ENCODE assay signal across 7 mouse cellular contexts in the genomic region with DNA sequence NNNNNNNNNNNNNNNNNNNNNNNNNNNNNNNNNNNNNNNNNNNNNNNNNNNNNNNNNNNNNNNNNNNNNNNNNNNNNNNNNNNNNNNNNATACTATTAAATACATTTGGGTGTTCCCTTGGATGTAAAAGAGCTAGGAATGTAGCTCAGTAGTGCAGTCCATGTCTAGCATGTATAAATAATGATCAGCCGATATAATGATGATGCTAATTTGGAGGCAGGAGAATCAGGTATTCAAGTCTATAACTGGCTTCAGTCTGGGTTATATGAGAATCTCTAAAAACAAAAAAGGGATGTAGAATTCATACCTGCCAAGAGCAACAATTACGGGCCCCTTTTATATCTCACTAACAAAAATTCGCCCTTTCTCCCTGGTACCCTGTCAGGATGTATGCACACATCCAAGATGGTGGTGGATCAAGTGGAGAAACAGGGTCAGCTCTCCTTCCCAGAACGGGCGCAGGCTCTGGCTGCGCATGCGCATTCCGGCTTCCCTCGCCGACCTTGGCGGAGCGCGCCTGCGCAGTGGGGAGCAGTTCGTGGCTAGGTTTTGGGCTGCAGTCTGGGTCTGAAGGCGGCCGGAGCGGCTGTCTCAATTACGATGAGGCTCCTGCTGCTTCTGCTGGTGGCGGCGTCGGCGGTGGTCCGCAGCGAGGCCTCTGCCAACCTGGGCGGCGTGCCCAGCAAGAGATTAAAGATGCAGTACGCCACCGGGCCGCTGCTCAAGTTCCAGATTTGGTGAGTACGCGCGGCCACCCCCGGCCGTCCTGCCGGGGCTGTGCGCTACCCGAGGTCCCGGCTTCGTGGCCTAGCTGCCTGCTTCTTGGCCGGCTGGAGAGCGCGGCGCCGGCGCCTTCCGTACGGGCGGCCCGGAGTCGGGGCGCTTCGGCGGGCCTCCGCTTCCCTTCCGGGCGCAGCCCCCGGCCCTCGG. TPM values are rescaled to one million over a fixed set of nuclear protein-coding genes. Genes with fewer than 3 reads are reported as not detected.
DNase-seq lines count a peak whose midpoint lies in the region; ATAC-seq and TF ChIP-seq lines count a peak whose summit lies in the region.

A gene (plus strand): TSS at position 500 of the 930 bp plus-strand sequence.

- 0 out of 2 replicates have a peak, but pooled peaks cover 3% of the 10 kb centered on the region for H3K4me1 ChIP-seq in embryonic facial prominence, embryonic 12.5 days
- H3K4me1 ChIP-seq in kidney, adult 2 months (ENCODE audit: control insufficient read depth, insufficient read depth, low read length) = peaks cover 5% of the 10 kb centered on the region
- H3K4me1 ChIP-seq in limb, embryonic 12.5 days (replicated peaks) = peaks cover 6% of the 10 kb centered on the region
- peaks cover 17% of the 10 kb centered on the region for H3K4me1 ChIP-seq in midbrain, embryonic 15.5 days
- H3K4me1 ChIP-seq in spleen, adult 2 months (ENCODE audit: control insufficient read depth, insufficient read depth, insufficient read length) = peaks cover 2% of the 10 kb centered on the region

- no peaks in the 10 kb centered on the region for H3K27me3 ChIP-seq in embryonic facial prominence, embryonic 12.5 days
- no peaks in the 10 kb centered on the region for H3K27me3 ChIP-seq in kidney, adult 2 months (replicated peaks; ENCODE audit: control insufficient read depth, insufficient read depth, low read length)
- no peaks in the 10 kb centered on the region for H3K27me3 ChIP-seq in limb, embryonic 12.5 days
- no peaks in the 10 kb centered on the region for H3K27me3 ChIP-seq in midbrain, embryonic 15.5 days (replicated peaks)
- no peaks in the 10 kb centered on the region for H3K27me3 ChIP-seq in spleen, adult 2 months (ENCODE audit: control insufficient read depth, insufficient read depth, low read length)

- peak within 1 kb of the TSS; percentile 57 for H3K4me2 ChIP-seq in embryonic facial prominence, embryonic 12.5 days (replicated peaks)
- H3K4me2 ChIP-seq in limb, embryonic 12.5 days = peak within 1 kb of the TSS; percentile 64
- peak within 1 kb of the TSS; percentile 55 for H3K4me2 ChIP-seq in midbrain, embryonic 15.5 days

- H3K4me3 ChIP-seq in embryonic facial prominence, embryonic 12.5 days = peak within 1 kb of the TSS; percentile 92
- peak within 1 kb of the TSS; percentile 84 for H3K4me3 ChIP-seq in kidney, adult 2 months (ENCODE audit: insufficient read depth, low read depth, low read length)
- H3K4me3 ChIP-seq in limb, embryonic 12.5 days (replicated peaks) = peak within 1 kb of the TSS; percentile 93
- peak within 1 kb of the TSS; percentile 84 for H3K4me3 ChIP-seq in midbrain, embryonic 15.5 days
- H3K4me3 ChIP-seq in spleen, adult 2 months (ENCODE audit: extremely low read depth, insufficient read depth, insufficient read length) = peak within 1 kb of the TSS; percentile 87

- TF ChIP-seq POLR2A in kidney, adult 2 months (IDR thresholded peaks at IDR 0.05; ENCODE audit: low read depth, low read length) = peak; percentile 90
- TF ChIP-seq POLR2A in spleen, adult 2 months (IDR thresholded peaks at IDR 0.05; ENCODE audit: low read depth, low read length) = peak; percentile 92

- H3K27ac ChIP-seq in embryonic facial prominence, embryonic 12.5 days = peak within 1 kb of the TSS; percentile 100
- peak within 1 kb of the TSS; percentile 97 for H3K27ac ChIP-seq in kidney, adult 2 months (ENCODE audit: insufficient read depth, low read depth, low read length)
- peak within 1 kb of the TSS; percentile 100 for H3K27ac ChIP-seq in limb, embryonic 12.5 days
- peak within 1 kb of the TSS; percentile 99 for H3K27ac ChIP-seq in midbrain, embryonic 15.5 days
- peak within 1 kb of the TSS; percentile 97 for H3K27ac ChIP-seq in spleen, adult 2 months (ENCODE audit: insufficient read depth, low read length)

- H3K9ac ChIP-seq in embryonic facial prominence, embryonic 12.5 days = peak within 1 kb of the TSS; percentile 98
- H3K9ac ChIP-seq in limb, embryonic 12.5 days (replicated peaks) = peak within 1 kb of the TSS; percentile 100
- peak within 1 kb of the TSS; percentile 99 for H3K9ac ChIP-seq in midbrain, embryonic 15.5 days

- TF ChIP-seq CTCF in kidney, adult 2 months (conservative IDR thresholded peaks at IDR 0.05; ENCODE audit: insufficient read depth, insufficient read length, low read depth, low read length) = no peak
- no peak for TF ChIP-seq CTCF in spleen, adult 2 months (IDR thresholded peaks at IDR 0.05; ENCODE audit: extremely low read depth, insufficient read depth, insufficient read length, insufficient replicate concordance)

- peak; percentile 93 for ATAC-seq in embryonic facial prominence, embryonic 12.5 days (ENCODE audit: insufficient number of reproducible peaks, insufficient read depth, low FRiP score, low TSS enrichment)
- ATAC-seq in limb, embryonic 12.5 days (ENCODE audit: insufficient number of reproducible peaks, insufficient read depth, low FRiP score, low TSS enrichment, low read depth) = peak; percentile 95
- peak; percentile 96 for ATAC-seq in midbrain, embryonic 15.5 days (replicated peaks)

- no peaks in the 10 kb centered on the region for H3K9me3 ChIP-seq in embryonic facial prominence, embryonic 12.5 days
- no peaks in the 10 kb centered on the region for H3K9me3 ChIP-seq in limb, embryonic 12.5 days
- no peaks in the 10 kb centered on the region for H3K9me3 ChIP-seq in midbrain, embryonic 15.5 days

- peak; percentile 98 for DNase-seq in adrenal gland, postnatal 25 days
- DNase-seq in heart, adult 18-20 months = peak; percentile 97 to 98
- DNase-seq in kidney, adult 2 months = peak; percentile 98
- peak; percentile 81 to 95 for DNase-seq in spleen, adult 2 months (ENCODE audit: low read depth in 1 of 2, low spot score in 2 of 2)

- H3K36me3 ChIP-seq in embryonic facial prominence, embryonic 12.5 days = peaks cover 9% of the 10 kb centered on the region; the same call in 1 of the 2 replicates
- H3K36me3 ChIP-seq in kidney, adult 2 months (ENCODE audit: control insufficient read depth, insufficient read depth, low read length) = no peaks in the 10 kb centered on the region; the same call in 1 of the 2 replicates
- H3K36me3 ChIP-seq in limb, embryonic 12.5 days = peaks cover 15% of the 10 kb centered on the region
- no peaks in the 10 kb centered on the region for H3K36me3 ChIP-seq in midbrain, embryonic 15.5 days (replicated peaks)
- no peaks in the 10 kb centered on the region; the same call in 1 of the 2 replicates for H3K36me3 ChIP-seq in spleen, adult 2 months (ENCODE audit: control insufficient read depth, insufficient read depth, low read length)

- WGBS in embryonic facial prominence, embryonic 12.5 days = 2% methylated on average over 58 of the region's 59 CpGs
- 1% methylated on average over 59 of the region's 59 CpGs for WGBS in kidney, adult 2 months
- WGBS in limb, embryonic 12.5 days = 3% methylated on average over 59 of the region's 59 CpGs
- 1% methylated on average over 59 of the region's 59 CpGs for WGBS in midbrain, embryonic 15.5 days
- 2% methylated on average over 59 of the region's 59 CpGs for WGBS in spleen, adult 2 months

RNA-seq across cellular contexts. Expression of the gene that starts here (rescaled TPM):
- 136 and 137 TPM in 2 replicates for total RNA-seq in adrenal gland, postnatal 25 days (2021)
- polyA plus RNA-seq in embryonic facial prominence, embryonic 12.5 days (2016; fragmentation: Nextera tagmentation; extraction: Ambion mirVana) = 15.4 and 18.1 TPM in 2 replicates
- total RNA-seq in heart, adult 18-20 months (2021) = 100 to 1,000 TPM; 119 to 120 TPM
- 81.8 and 102 TPM in 2 replicates for polyA plus RNA-seq in kidney, adult 2 months (2012; rRNA removed)
- 16.3 and 18.0 TPM in 2 replicates for polyA plus RNA-seq in limb, embryonic 12.5 days (2016; fragmentation: Nextera tagmentation; extraction: Ambion mirVana)
- polyA plus RNA-seq in midbrain, embryonic 15.5 days (2015; fragmentation: Nextera tagmentation; extraction: Ambion mirVana) = 20.7 and 22.4 TPM in 2 replicates
- 22.0 and 22.7 TPM in 2 replicates for polyA plus RNA-seq in spleen, adult 2 months (2012; rRNA removed)

Comparison
In these comparisons a context has a peak if more than half of its experiments do, and no peak if none do; other contexts are left out.
1. Peak in every context shown above with its lines: DNase-seq, ATAC-seq, H3K4me3 ChIP-seq and H3K27ac ChIP-seq.